Mouse (Mus musculus): ENCODE data around the gene Pask. TPM values are rescaled to one million over a fixed set of nuclear protein-coding genes. Genes with fewer than 3 reads are reported as not detected.
A peak's percentile ranks its signal among the peaks of the same experiment; 100 is the strongest.

The Pask gene
- 5.1 and 7.7 TPM in 2 replicates for polyA plus RNA-seq (2015; fragmentation: Nextera tagmentation; extraction: Ambion mirVana)

GRCm38 (mm10) chr1:93342648-93343503 is at the start of gene Pask, which contains the start of gene Ppp1r7:
Pask (minus strand) TSS chr1:93343482.
Ppp1r7 (plus strand) TSS chr1:93342854.
- H3K27ac ChIP-seq (replicated peaks): peak within 1 kb of the TSS; percentile 73
- H3K27me3 ChIP-seq (replicated peaks): no peaks in the 10 kb centered on the region
- WGBS: under 1% methylated on average over 63 of the region's 63 CpGs
- H3K4me2 ChIP-seq: peak within 1 kb of the TSS; percentile 93
- peak; percentile 97 for ATAC-seq (ENCODE audit: low FRiP score)
- peaks cover 14% of the 10 kb centered on the region for H3K36me3 ChIP-seq
- H3K9me3 ChIP-seq (replicated peaks): no peaks in the 10 kb centered on the region
- peaks cover 24% of the 10 kb centered on the region for H3K4me1 ChIP-seq
- H3K9ac ChIP-seq (replicated peaks): peak within 1 kb of the TSS; percentile 78
- peak within 1 kb of the TSS; percentile 75 for H3K4me3 ChIP-seq (replicated peaks)

GRCm38 (mm10) chr1:93388906-93389305 is 45.6 kb upstream of the Pask start:
- Histone ChIP-seq H3K4me3 (replicated peaks) (no peak overlapping the region), H3K27ac (replicated peaks) (no peak overlapping the region), H3K4me1 (no peaks in the 10 kb centered on the region), H3K4me2 (no peak overlapping the region), H3K9ac (replicated peaks) (no peak overlapping the region), H3K27me3 (replicated peaks) (no peaks in the 10 kb centered on the region), H3K36me3 (no peaks in the 10 kb centered on the region), H3K9me3 (replicated peaks) (no peaks in the 10 kb centered on the region)
- WGBS: 76% methylated on average over 2 of the region's 2 CpGs
- ATAC-seq (ENCODE audit: low FRiP score): no peak

GRCm38 (mm10) chr1:93387198-93387597 is 43.9 kb upstream of the Pask start:
- Histone ChIP-seq H3K9me3 (replicated peaks) (no peaks in the 10 kb centered on the region), H3K4me1 (no peaks in the 10 kb centered on the region), H3K4me2 (no peak overlapping the region), H3K27me3 (replicated peaks) (no peaks in the 10 kb centered on the region), H3K9ac (replicated peaks) (no peak overlapping the region), H3K4me3 (replicated peaks) (no peak overlapping the region), H3K27ac (replicated peaks) (no peak overlapping the region), H3K36me3 (no peaks in the 10 kb centered on the region)
- ATAC-seq (ENCODE audit: low FRiP score): no peak
- 42% methylated on average over 2 of the region's 2 CpGs for WGBS

GRCm38 (mm10) chr1:93379117-93379516 is 35.8 kb upstream of the Pask start:
- H3K4me2 ChIP-seq: no peak overlapping the region

GRCm38 (mm10) chr1:93377307-93377706 is 34.0 kb upstream of the Pask start:
- WGBS: 78% methylated on average over 5 of the region's 5 CpGs

More at GRCm38 (mm10) chr1:93379117-93379516, 35.8 kb upstream of the Pask start:
- no peak for ATAC-seq (ENCODE audit: low FRiP score)
- no peaks in the 10 kb centered on the region for H3K4me1 ChIP-seq
- 78% methylated on average over 5 of the region's 5 CpGs for WGBS
- no peak overlapping the region for H3K9ac ChIP-seq (replicated peaks)
- no peaks in the 10 kb centered on the region for H3K36me3 ChIP-seq
- no peaks in the 10 kb centered on the region for H3K9me3 ChIP-seq (replicated peaks)
- H3K27me3 ChIP-seq (replicated peaks): no peaks in the 10 kb centered on the region
- no peak overlapping the region for H3K4me3 ChIP-seq (replicated peaks)
- no peak overlapping the region for H3K27ac ChIP-seq (replicated peaks)

DNA sequence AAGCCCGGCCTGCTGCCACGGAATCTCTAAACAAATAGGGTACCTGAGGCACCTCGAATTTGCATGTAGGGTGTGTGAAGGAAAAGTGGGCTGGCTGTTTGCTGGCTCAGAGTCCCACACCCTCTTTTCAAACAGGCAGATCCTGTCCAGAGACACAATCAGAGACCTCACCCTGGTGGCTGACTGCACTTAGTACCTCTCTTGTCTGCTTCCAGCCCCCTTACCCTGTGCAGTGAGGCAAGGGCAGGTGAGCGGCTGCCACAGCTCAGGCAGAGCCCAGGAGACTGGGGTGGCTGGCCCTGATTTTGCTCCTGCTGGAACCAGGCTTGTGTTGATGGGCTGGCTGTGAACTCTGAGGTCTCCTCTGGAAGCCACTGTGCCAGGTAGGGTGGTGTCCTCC is 30.4 kb upstream of the Pask start, which contains the start of gene Ano7:
Ano7 (plus strand) TSS at position 266 of the 400 bp plus-strand sequence.
- H3K27me3 ChIP-seq (replicated peaks): no peaks in the 10 kb centered on the region
- ATAC-seq (ENCODE audit: low FRiP score): no peak
- H3K9me3 ChIP-seq (replicated peaks): no peaks in the 10 kb centered on the region
- H3K4me1 ChIP-seq: no peaks in the 10 kb centered on the region
- H3K4me2 ChIP-seq: no peak within 1 kb of the TSS
- no peak within 1 kb of the TSS for H3K27ac ChIP-seq (replicated peaks)
- no peak within 1 kb of the TSS for H3K9ac ChIP-seq (replicated peaks)
- 79% methylated on average over 4 of the region's 4 CpGs for WGBS
- H3K4me3 ChIP-seq (replicated peaks): no peak within 1 kb of the TSS
- no peaks in the 10 kb centered on the region for H3K36me3 ChIP-seq

More at GRCm38 (mm10) chr1:93377307-93377706, 34.0 kb upstream of the Pask start:
- Histone ChIP-seq H3K9ac (replicated peaks) (no peak overlapping the region), H3K27ac (replicated peaks) (no peak overlapping the region), H3K9me3 (replicated peaks) (no peaks in the 10 kb centered on the region), H3K36me3 (no peaks in the 10 kb centered on the region), H3K4me3 (replicated peaks) (no peak overlapping the region), H3K4me2 (no peak overlapping the region), H3K4me1 (no peaks in the 10 kb centered on the region), H3K27me3 (replicated peaks) (no peaks in the 10 kb centered on the region)
- no peak for ATAC-seq (ENCODE audit: low FRiP score)

GRCm38 (mm10) chr1:93365641-93366040 is 22.4 kb upstream of the Pask start:
- no peaks in the 10 kb centered on the region for H3K9me3 ChIP-seq (replicated peaks)
- no peak overlapping the region for H3K9ac ChIP-seq (replicated peaks)
- no peaks in the 10 kb centered on the region for H3K27me3 ChIP-seq (replicated peaks)
- H3K4me2 ChIP-seq: no peak overlapping the region
- no peak overlapping the region for H3K4me3 ChIP-seq (replicated peaks)
- H3K27ac ChIP-seq (replicated peaks): no peak overlapping the region
- peaks cover 62% of the 10 kb centered on the region for H3K36me3 ChIP-seq
- 97% methylated on average over 6 of the region's 6 CpGs for WGBS
- ATAC-seq (ENCODE audit: low FRiP score): no peak
- H3K4me1 ChIP-seq: no peaks in the 10 kb centered on the region

- Histone ChIP-seq H3K9me3 (replicated peaks) (no peaks in the 10 kb centered on the region), H3K4me1 (no peaks in the 10 kb centered on the region), H3K27ac (replicated peaks) (no peak overlapping the region), H3K27me3 (replicated peaks) (no peaks in the 10 kb centered on the region), H3K4me3 (replicated peaks) (no peak overlapping the region), H3K9ac (replicated peaks) (no peak overlapping the region), H3K36me3 (peaks cover 83% of the 10 kb centered on the region), H3K4me2 (no peak overlapping the region)
- 97% methylated on average over 4 of the region's 4 CpGs for WGBS
- ATAC-seq (ENCODE audit: low FRiP score): no peak
Observed at GRCm38 (mm10) chr1:93362661-93363060, 19.4 kb upstream of the Pask start.

GRCm38 (mm10) chr1:93352724-93353123 is 9.4 kb upstream of the Pask start:
- no peak overlapping the region for H3K9ac ChIP-seq (replicated peaks)
- H3K36me3 ChIP-seq: peaks cover 84% of the 10 kb centered on the region
- H3K27ac ChIP-seq (replicated peaks): no peak overlapping the region
- no peak for ATAC-seq (ENCODE audit: low FRiP score)
- no peaks in the 10 kb centered on the region for H3K4me1 ChIP-seq
- no peak overlapping the region for H3K4me2 ChIP-seq
- H3K4me3 ChIP-seq (replicated peaks): no peak overlapping the region
- no peaks in the 10 kb centered on the region for H3K9me3 ChIP-seq (replicated peaks)
- WGBS: 85% methylated on average over 2 of the region's 2 CpGs
- no peaks in the 10 kb centered on the region for H3K27me3 ChIP-seq (replicated peaks)

GRCm38 (mm10) chr1:93349701-93350100 is 6.4 kb upstream of the Pask start:
- 20% methylated on average over 4 of the region's 4 CpGs for WGBS
- Histone ChIP-seq H3K27me3 (replicated peaks) (no peaks in the 10 kb centered on the region), H3K4me2 (no peak overlapping the region), H3K36me3 (peaks cover 70% of the 10 kb centered on the region), H3K9me3 (replicated peaks) (no peaks in the 10 kb centered on the region), H3K4me1 (peaks cover 7% of the 10 kb centered on the region), H3K9ac (replicated peaks) (no peak overlapping the region), H3K4me3 (replicated peaks) (no peak overlapping the region), H3K27ac (replicated peaks) (no peak overlapping the region; the same call in 1 of the 2 replicates)
- ATAC-seq (ENCODE audit: low FRiP score): no peak

DNA sequence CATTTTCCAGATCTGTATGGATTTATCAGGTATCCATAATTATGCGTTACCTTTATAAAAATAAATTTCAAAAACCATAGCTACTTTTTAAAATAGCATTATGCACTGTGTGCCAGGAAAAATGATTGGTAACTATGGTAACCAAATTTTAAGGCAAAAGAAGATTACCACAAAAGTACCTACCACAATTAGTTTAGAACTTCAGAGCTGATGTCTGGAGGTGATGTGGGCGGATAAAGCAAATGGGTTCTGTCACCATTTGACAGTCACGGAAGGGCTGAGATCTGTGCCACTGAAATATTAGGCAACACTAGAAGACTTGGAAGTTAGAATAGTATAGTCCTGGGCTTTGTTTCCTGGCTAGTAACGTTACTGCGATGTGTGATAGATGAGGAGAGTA is 3.9 kb upstream of the Pask start:
- H3K9me3 ChIP-seq (replicated peaks): no peaks in the 10 kb centered on the region
- peaks cover 18% of the 10 kb centered on the region for H3K4me1 ChIP-seq
- no peak overlapping the region for H3K4me2 ChIP-seq
- no peak overlapping the region for H3K9ac ChIP-seq (replicated peaks)
- peaks cover 48% of the 10 kb centered on the region for H3K36me3 ChIP-seq
- H3K4me3 ChIP-seq (replicated peaks): no peak overlapping the region
- WGBS: 94% methylated on average over 5 of the region's 5 CpGs
- no peak overlapping the region for H3K27ac ChIP-seq (replicated peaks)
- no peaks in the 10 kb centered on the region for H3K27me3 ChIP-seq (replicated peaks)
- no peak for ATAC-seq (ENCODE audit: low FRiP score)

GRCm38 (mm10) chr1:93343504-93344047 is 294 bp upstream of the Pask start:
- ATAC-seq (ENCODE audit: low FRiP score): peak; percentile 99
- Histone ChIP-seq H3K27me3 (replicated peaks) (no peaks in the 10 kb centered on the region), H3K4me2 (peak overlapping the region; percentile 93), H3K27ac (replicated peaks) (peak overlapping the region; percentile 73), H3K36me3 (peaks cover 19% of the 10 kb centered on the region), H3K4me3 (replicated peaks) (peak overlapping the region; percentile 75), H3K9me3 (replicated peaks) (no peaks in the 10 kb centered on the region), H3K9ac (replicated peaks) (peak overlapping the region; percentile 78), H3K4me1 (peaks cover 24% of the 10 kb centered on the region)
- under 1% methylated on average over 39 of the region's 39 CpGs for whole genome bisulfite sequencing

Data from neural tube, embryonic 15.5 days (tissue).